Mouse (Mus musculus) yolk sac, embryonic 10.5 days (tissue): Measurements from ENCODE around the gene Smim10l1.

Experiments
- DNase-seq: peaks from one replicate; pipeline ENCODE4 v3.0.0-alpha.2; 2017; ENCODE audit warnings: low spot score

Smim10l1 gene

DNA sequence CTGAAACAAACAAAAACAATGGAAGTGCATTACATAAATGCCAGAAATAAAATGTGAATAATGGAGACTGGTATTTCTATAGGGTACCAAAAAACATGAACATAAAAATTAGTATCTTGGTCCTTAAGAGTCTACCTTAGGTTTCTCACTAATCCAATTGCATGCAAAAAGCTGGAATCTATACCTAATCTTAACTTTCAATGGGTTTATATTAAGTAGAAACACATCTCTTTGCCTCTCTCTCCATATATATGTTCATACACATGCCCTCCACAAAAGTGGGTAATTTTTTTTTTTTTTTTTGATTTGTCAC lies at the start of gene Smim10l1:
Smim10l1 (plus strand) TSS at position 301 of the 313 bp plus-strand sequence.
- no peak for DNase-seq

- DNase-seq = no peak
Observed at GRCm38 (mm10) chr6:133055716-133056115, 49.0 kb upstream of the Smim10l1 start, which contains the start of gene Tas2r140. Tas2r140 (minus strand) TSS chr6:133055816.

DNA sequence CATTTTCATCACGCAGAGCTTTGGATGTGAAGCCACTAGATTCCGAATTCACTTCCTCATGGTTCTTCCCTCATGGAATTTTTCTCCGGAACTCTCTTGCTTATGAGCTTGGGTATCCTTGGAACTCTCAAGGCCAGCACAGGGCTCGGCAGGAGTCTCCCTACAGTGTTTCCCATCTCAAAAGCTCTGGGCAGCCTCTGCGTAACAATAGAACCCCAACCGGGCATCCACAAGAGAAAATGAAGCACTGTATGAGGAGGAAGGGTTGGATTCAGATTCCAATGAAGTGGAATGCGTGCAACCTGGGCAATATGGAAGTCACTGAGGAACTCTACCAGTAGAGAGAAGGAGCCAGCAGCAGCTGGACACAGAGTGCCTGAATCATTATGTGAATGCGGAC lies 12.5 kb upstream of the Smim10l1 start:
- DNase-seq = no peak

DNA sequence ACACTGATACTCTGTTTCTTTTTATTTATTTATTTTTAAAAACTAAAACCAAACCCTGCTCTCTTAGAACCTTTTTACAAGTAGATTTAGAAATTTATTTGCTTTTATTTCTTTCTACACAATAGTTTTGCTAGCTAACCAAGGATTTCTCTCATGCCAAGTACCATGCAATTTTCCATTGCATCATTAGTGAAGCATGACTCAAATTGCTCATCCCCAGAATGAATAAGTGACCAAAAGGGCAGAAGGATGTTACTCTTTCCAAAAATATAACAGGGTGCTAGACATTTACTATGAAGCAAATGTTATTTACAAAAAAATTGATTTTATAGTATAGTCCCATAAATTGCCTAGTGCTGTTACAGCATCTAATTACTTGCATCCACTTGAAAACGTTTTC lies 2.3 kb upstream of the Smim10l1 start:
- DNase-seq = no peak

DNA sequence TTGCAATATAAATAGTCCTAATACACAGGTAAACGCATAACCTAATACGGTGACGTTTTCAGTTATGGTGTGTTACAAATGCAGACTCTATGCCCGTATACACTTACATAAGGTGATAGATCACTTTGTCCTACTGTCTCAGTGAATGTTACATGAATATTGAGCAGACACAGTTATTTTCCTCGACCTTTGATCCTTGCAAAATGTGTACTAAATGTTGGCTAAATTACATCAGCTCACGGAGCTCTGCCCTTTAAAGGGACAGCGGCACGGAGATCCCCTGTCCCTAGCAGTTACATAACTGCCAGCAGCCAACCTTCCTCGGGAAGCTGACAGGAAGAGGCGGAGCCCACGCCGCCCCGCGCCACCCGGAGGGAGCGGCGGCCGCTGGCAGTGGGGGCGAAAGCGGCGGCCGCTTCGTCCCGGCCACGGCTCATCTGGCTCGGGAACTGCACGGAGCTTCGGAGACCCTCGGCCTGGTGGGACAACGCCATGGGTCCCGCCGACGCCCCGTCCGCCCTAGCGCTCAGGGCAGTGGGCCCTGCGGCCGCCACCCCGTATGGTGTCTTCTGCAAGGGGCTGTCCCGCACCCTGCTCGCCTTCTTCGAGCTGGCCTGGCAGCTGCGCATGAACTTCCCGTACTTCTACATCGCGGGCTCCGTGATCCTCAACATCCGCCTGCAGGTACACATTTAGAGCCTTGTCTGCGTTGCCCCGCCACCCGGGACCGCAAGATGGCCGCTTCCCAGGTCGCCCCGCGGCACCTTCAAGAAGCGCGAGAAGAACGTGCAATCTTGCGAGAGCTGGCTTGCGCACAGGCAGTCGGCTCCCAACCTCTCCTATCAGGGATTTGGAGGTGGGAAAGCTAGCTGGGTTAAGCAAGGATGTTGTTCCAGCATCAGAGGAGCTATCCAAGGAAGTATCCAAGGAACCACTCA lies 482 bp downstream of the Smim10l1 start:
- DNase-seq = peak; percentile 84
